Mouse (Mus musculus): ENCODE measurements at regions not wholly inside any gene's neighbourhood (a gene's known extent, or its start where the extent isn't known, plus 50 kb on each side); places are given as distances from the start of the nearest gene placed in this dataset.

- Histone ChIP-seq H3K36me3 (no peaks in the 10 kb centered on the region), H3K9ac (no peak overlapping the region), H3K27me3 (replicated peaks) (no peaks in the 10 kb centered on the region), H3K4me2 (no peak overlapping the region), H3K27ac (replicated peaks) (no peak overlapping the region), H3K4me3 (no peak overlapping the region), H3K4me1 (peaks cover 4% of the 10 kb centered on the region; the same call in 1 of the 2 replicates), H3K9me3 (no peaks in the 10 kb centered on the region)
- 66% methylated on average over 4 of the region's 4 CpGs for WGBS
- no peak for ATAC-seq (ENCODE audit: extremely low read depth, insufficient number of reproducible peaks, low FRiP score, low TSS enrichment)
Measured at GRCm38 (mm10) chr13:60001637-60002036, 175.5 kb downstream of the Gas1 start.

DNA sequence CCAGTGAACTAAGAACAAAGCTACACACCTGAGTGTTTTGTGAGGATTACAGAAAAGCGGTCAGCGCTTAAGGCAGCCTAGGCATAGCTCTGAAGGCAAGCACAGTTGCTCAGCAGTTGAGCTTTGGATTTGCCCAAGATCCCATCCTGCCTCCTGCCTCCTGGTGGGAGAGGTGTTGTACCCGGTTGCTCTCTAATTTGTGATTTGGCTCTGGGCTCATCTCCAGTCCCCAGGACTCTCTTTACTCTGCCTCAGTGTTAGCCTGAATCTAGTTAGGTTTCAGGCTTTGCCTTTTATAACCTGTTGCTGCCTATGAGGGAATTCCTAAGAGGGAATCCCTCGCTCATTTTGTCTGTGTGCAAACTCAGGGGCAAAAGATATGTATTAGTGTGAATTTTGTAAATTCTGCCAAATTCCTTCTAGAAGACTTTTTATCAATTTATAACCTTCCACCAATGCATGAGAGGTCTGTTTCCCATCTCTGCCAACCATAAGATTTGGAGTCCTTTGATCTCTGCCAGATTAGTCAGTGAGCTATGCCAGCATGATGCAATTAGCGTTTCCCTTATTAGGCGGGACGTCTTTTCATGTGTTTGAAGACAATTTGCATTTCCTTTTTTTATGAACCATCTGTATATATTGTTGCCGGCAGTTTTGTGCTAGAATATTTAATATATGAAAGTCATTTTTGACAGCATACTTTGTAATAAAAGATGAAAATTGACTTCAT lies 176.4 kb downstream of the Gas1 start:
- Histone ChIP-seq H3K9ac (no peak overlapping the region), H3K4me3 (no peak overlapping the region), H3K36me3 (no peaks in the 10 kb centered on the region), H3K27me3 (replicated peaks) (no peaks in the 10 kb centered on the region), H3K9me3 (no peaks in the 10 kb centered on the region), H3K4me1 (peaks cover 4% of the 10 kb centered on the region; the same call in 1 of the 2 replicates), H3K27ac (replicated peaks) (no peak overlapping the region), H3K4me2 (no peak overlapping the region)
- ATAC-seq (ENCODE audit: extremely low read depth, insufficient number of reproducible peaks, low FRiP score, low TSS enrichment): no peak
- WGBS: 58% methylated on average over 8 of the region's 8 CpGs

DNA sequence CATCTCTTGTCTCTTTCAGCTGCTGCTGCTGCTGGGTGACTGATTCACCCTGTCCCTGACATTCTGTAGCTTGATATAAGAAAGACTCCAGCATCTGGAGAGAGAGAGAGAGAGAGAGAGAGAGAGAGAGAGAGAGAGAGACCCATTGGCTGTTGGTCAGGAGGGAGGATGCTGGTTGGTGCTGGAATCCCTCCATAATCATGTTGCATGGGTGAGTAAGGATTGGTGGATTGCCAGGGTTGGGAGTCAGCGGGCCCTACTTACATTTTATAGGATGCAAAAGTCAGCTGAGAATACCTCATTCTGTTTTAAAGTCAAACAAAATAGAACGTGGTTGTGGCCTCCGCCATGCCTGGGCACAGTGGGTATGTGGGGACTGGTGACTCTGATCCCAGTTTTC lies 174.5 kb upstream of the Tut7 start:
- WGBS: 83% methylated on average over 3 of the region's 3 CpGs
- H3K27me3 ChIP-seq (replicated peaks): no peaks in the 10 kb centered on the region
- ATAC-seq (ENCODE audit: extremely low read depth, insufficient number of reproducible peaks, low FRiP score, low TSS enrichment): no peak

DNA sequence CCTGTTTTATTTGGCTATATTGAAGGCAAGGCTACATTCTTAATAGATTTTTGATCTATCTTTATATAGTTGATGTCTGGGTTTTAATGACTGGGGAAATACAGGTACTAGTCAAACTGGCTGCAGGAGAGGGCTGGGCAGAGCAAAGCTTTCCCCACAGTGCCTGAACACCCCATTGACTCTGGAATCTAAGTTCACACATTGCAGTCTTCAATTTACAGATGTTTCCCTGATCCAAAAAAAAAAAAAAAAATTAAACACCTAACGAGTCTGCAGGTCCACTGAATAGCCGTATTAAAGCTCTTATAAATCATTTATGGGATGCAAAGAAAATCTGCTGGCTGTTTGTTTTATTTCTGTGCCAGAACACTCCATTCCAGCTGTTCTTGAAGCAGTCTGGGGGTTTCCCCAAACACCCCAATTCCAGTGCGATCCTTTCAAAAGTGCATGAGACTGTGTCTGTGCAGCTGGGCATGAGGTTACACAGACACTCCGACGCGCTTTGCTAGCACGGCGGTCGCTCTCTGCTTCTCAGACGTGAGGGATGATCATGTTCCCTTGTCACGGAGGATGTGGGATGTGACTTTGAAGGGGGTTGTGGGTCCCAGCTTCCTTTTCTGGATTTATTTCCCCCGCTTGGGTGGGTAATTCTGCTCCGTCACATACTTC lies 173.3 kb upstream of the Tut7 start:
- H3K36me3 ChIP-seq: no peaks in the 10 kb centered on the region
- no peak overlapping the region for H3K27ac ChIP-seq (replicated peaks)
- H3K4me3 ChIP-seq: no peak overlapping the region
- ATAC-seq (ENCODE audit: extremely low read depth, insufficient number of reproducible peaks, low FRiP score, low TSS enrichment): no peak
- no peaks in the 10 kb centered on the region for H3K9me3 ChIP-seq
- peaks cover 15% of the 10 kb centered on the region for H3K4me1 ChIP-seq
- no peak overlapping the region for H3K4me2 ChIP-seq
- WGBS: 74% methylated on average over 13 of the region's 13 CpGs
- no peaks in the 10 kb centered on the region for H3K27me3 ChIP-seq (replicated peaks)
- no peak overlapping the region for H3K9ac ChIP-seq

More for the DNA sequence above, 174.5 kb upstream of the Tut7 start:
- no peak overlapping the region for H3K4me3 ChIP-seq
- no peak overlapping the region for H3K4me2 ChIP-seq
- H3K36me3 ChIP-seq: no peaks in the 10 kb centered on the region
- no peak overlapping the region for H3K27ac ChIP-seq (replicated peaks)
- no peak overlapping the region for H3K9ac ChIP-seq
- peaks cover 14% of the 10 kb centered on the region for H3K4me1 ChIP-seq
- H3K9me3 ChIP-seq: no peaks in the 10 kb centered on the region

GRCm38 (mm10) chr13:59992780-59993501 lies 170.0 kb upstream of the Tut7 start:
- Histone ChIP-seq H3K4me2 (peak overlapping the region; percentile 25), H3K4me1 (peaks cover 21% of the 10 kb centered on the region), H3K27me3 (replicated peaks) (no peaks in the 10 kb centered on the region), H3K9ac (no peak overlapping the region), H3K36me3 (no peaks in the 10 kb centered on the region), H3K4me3 (no peak overlapping the region), H3K9me3 (no peaks in the 10 kb centered on the region), H3K27ac (replicated peaks) (peak overlapping the region; percentile 28; the same call in 1 of the 2 replicates)
- WGBS: 34% methylated on average over 11 of the region's 11 CpGs
- no peak; the same call in 1 of the 2 replicates for ATAC-seq (ENCODE audit: extremely low read depth, insufficient number of reproducible peaks, low FRiP score, low TSS enrichment)

GRCm38 (mm10) chr13:59992346-59992745 lies 169.4 kb upstream of the Tut7 start:
- no peak overlapping the region; the same call in 1 of the 2 replicates for H3K27ac ChIP-seq (replicated peaks)
- no peaks in the 10 kb centered on the region for H3K36me3 ChIP-seq
- H3K4me2 ChIP-seq: no peak overlapping the region
- ATAC-seq (ENCODE audit: extremely low read depth, insufficient number of reproducible peaks, low FRiP score, low TSS enrichment): no peak
- H3K4me3 ChIP-seq: no peak overlapping the region
- no peaks in the 10 kb centered on the region for H3K27me3 ChIP-seq (replicated peaks)
- H3K9me3 ChIP-seq: no peaks in the 10 kb centered on the region; the same call in 1 of the 2 replicates
- no peak overlapping the region for H3K9ac ChIP-seq
- H3K4me1 ChIP-seq: peaks cover 21% of the 10 kb centered on the region

GRCm38 (mm10) chr13:59990402-59991280 lies 167.7 kb upstream of the Tut7 start:
- Histone ChIP-seq H3K4me2 (no peak overlapping the region), H3K4me3 (no peak overlapping the region), H3K36me3 (no peaks in the 10 kb centered on the region), H3K4me1 (peaks cover 21% of the 10 kb centered on the region), H3K27me3 (replicated peaks) (no peaks in the 10 kb centered on the region), H3K9ac (no peak overlapping the region), H3K27ac (replicated peaks) (no peak overlapping the region), H3K9me3 (peaks cover 7% of the 10 kb centered on the region; the same call in 1 of the 2 replicates)
- no peak for ATAC-seq (ENCODE audit: extremely low read depth, insufficient number of reproducible peaks, low FRiP score, low TSS enrichment)
- WGBS: 65% methylated on average over 10 of the region's 10 CpGs

DNA sequence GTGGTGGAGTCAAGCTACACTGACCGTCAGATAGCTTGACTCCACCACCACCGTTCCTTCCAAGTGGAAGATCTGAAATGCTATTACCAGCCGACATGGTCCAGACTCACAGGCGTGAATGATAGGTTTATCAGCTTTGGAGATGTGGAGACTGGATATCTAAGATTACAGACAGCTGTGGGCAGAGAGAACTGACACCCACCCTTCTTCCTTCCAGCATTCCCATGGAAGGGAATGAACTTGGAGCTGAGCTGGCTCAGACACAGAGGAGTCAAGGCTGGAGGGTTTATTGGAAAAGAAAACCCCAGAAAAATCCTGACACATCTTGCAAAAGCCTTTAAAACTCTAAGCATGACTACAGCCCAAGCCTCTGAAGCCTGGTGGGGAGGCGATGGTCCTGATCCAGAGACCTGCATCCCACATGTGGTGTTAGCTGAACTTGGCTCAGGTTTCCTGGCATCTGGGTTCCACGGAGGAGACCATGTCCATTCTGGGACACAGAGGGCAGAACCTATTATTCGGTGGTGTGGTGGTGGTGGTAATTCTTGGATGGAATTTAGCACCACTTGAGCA lies 165.5 kb upstream of the Tut7 start:
- ATAC-seq (ENCODE audit: extremely low read depth, insufficient number of reproducible peaks, low FRiP score, low TSS enrichment): no peak
- H3K9me3 ChIP-seq: peaks cover 7% of the 10 kb centered on the region; the same call in 1 of the 2 replicates
- no peak overlapping the region for H3K4me2 ChIP-seq
- no peak overlapping the region for H3K9ac ChIP-seq
- no peaks in the 10 kb centered on the region for H3K27me3 ChIP-seq (replicated peaks)
- H3K4me1 ChIP-seq: peaks cover 21% of the 10 kb centered on the region
- WGBS: 39% methylated on average over 7 of the region's 7 CpGs
- H3K27ac ChIP-seq (replicated peaks): no peak overlapping the region
- H3K36me3 ChIP-seq: no peaks in the 10 kb centered on the region
- no peak overlapping the region for H3K4me3 ChIP-seq

DNA sequence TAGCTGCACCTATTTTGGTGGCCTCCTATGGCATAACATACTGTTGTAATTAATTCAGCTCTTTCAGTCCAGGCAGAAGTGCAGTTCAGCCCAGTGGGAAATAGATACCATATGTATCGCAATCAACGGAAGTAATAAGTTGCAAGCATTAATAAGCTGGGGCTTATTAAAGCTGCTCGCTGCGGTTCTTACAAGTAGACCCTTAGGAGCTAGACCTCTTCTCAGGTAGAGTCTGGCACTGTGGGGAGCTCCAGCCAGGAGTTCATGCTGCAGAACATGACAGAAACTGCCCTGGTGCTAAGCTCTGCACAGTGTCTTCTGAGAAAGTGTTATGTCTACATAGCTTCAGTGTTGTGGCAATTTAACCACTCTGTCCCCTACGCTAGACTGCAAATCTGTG lies 153.5 kb upstream of the Tut7 start:
- Histone ChIP-seq H3K27ac (replicated peaks) (no peak overlapping the region), H3K27me3 (replicated peaks) (peaks cover 2% of the 10 kb centered on the region; the same call in 1 of the 2 replicates), H3K4me1 (peaks cover 7% of the 10 kb centered on the region; the same call in 1 of the 2 replicates), H3K36me3 (no peaks in the 10 kb centered on the region), H3K9ac (no peak overlapping the region), H3K4me2 (no peak overlapping the region), H3K9me3 (0 out of 2 replicates have a peak, but pooled peaks cover 4% of the 10 kb centered on the region), H3K4me3 (no peak overlapping the region)
- ATAC-seq (ENCODE audit: extremely low read depth, insufficient number of reproducible peaks, low FRiP score, low TSS enrichment): no peak
- 90% methylated on average over 5 of the region's 5 CpGs for WGBS

DNA sequence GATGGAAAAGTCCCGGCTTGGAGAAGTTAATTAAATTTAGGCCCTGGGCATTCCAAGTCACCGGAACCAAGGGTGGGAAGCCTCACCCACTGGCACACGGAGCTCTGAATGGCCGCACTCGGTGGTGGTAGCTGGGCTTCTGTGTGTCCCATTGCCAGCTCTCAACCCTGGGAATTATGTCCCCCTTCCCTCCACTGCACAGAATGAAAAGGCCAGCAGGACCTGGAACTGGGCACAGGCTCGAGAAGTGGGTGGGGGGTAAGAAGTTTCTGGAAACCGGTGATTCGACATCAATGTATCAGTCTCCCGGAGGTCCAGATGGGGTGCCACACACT lies 149.1 kb upstream of the Tut7 start:
- no peak for ATAC-seq (ENCODE audit: extremely low read depth, insufficient number of reproducible peaks, low FRiP score, low TSS enrichment)
- peak overlapping the region; percentile 69 for H3K4me2 ChIP-seq

More for the DNA sequence above, 149.1 kb upstream of the Tut7 start:
- peaks cover 42% of the 10 kb centered on the region for H3K4me1 ChIP-seq
- 59% methylated on average over 9 of the region's 9 CpGs for WGBS
- no peaks in the 10 kb centered on the region for H3K36me3 ChIP-seq
- no peak overlapping the region for H3K9ac ChIP-seq
- H3K27me3 ChIP-seq (replicated peaks): peaks cover 2% of the 10 kb centered on the region; the same call in 1 of the 2 replicates
- H3K9me3 ChIP-seq: no peaks in the 10 kb centered on the region
- H3K4me3 ChIP-seq: 0 out of 2 replicates have a peak overlapping the region, but pooled peaks have one; percentile 45
- H3K27ac ChIP-seq (replicated peaks): no peak overlapping the region
